Mouse (Mus musculus) gastrocnemius, postnatal 4 days (tissue): Measurements from ENCODE around the gene Odf3. TPM values are rescaled to one million over a fixed set of nuclear protein-coding genes. Genes with fewer than 3 reads are reported as not detected.

Source experiments
- DNase-seq, 2 experiments: peaks; one replicate each; pipeline ENCODE4 v3.0.0; 2021 to 2022; ENCODE audit warnings: low spot score in 2 of 2, mixed read lengths in 2 of 2
- long read RNA-seq, 2 experiments: library from polyadenylated mRNA; stranded (forward); transcript quantifications; one replicate each; pipeline ENCODE4 v2.0.0; 2021
- total RNA-seq, 2 experiments: library from RNA; stranded (reverse); gene quantifications; 2 replicates each; pipeline ENCODE4 v1.2.3; 2021

Gene Odf3
- not detected for total RNA-seq
- long read RNA-seq, experiment 1, result 0 reads
- long read RNA-seq, experiment 2, result 0 reads

GRCm38 (mm10) chr7:140847755-140848580 is at the start of gene Odf3:
TSS of gene Odf3 (plus strand) at chr7:140847805.
- DNase-seq, result no peak

GRCm38 (mm10) chr7:140798212-140798611 is 49.4 kb upstream of the Odf3 start:
- no peak for DNase-seq

GRCm38 (mm10) chr7:140802629-140803028 is 45.0 kb upstream of the Odf3 start:
- no peak for DNase-seq

- no peak for DNase-seq
These were observed 41.9 kb upstream of the Odf3 start for GRCm38 (mm10) chr7:140805704-140806103.

- no peak for DNase-seq
These were observed 37.1 kb upstream of the Odf3 start for GRCm38 (mm10) chr7:140810496-140810895.

- DNase-seq, result no peak
These were observed 35.9 kb upstream of the Odf3 start for GRCm38 (mm10) chr7:140811714-140812113.

GRCm38 (mm10) chr7:140812850-140813249 is 34.8 kb upstream of the Odf3 start:
- DNase-seq, result no peak

- DNase-seq, result no peak
These were observed 27.4 kb upstream of the Odf3 start for GRCm38 (mm10) chr7:140820173-140820572.

- no peak for DNase-seq
These were observed 26.3 kb upstream of the Odf3 start for GRCm38 (mm10) chr7:140821305-140821652.

GRCm38 (mm10) chr7:140821653-140822329 is 25.8 kb upstream of the Odf3 start, which contains the start of gene Zfp941:
TSS of gene Zfp941 (minus strand) at chr7:140822178.
- DNase-seq, result no peak

- no peak for DNase-seq
These were observed 24.9 kb upstream of the Odf3 start for GRCm38 (mm10) chr7:140822731-140823130.

- no peak for DNase-seq
These were observed 19.3 kb upstream of the Odf3 start for GRCm38 (mm10) chr7:140828171-140828881.

- DNase-seq, result no peak
These were observed 16.2 kb upstream of the Odf3 start for GRCm38 (mm10) chr7:140831447-140831846.

GRCm38 (mm10) chr7:140833341-140833740 is 14.3 kb upstream of the Odf3 start:
- no peak for DNase-seq

- no peak for DNase-seq
These were observed 12.4 kb upstream of the Odf3 start, which contains the start of gene Urah for GRCm38 (mm10) chr7:140834968-140835757. TSS of gene Urah (plus strand) at chr7:140835018.

- no peak for DNase-seq
These were observed 11.9 kb upstream of the Odf3 start for GRCm38 (mm10) chr7:140835758-140836087.

- no peak for DNase-seq
These were observed 11.1 kb upstream of the Odf3 start for GRCm38 (mm10) chr7:140836243-140837115.

GRCm38 (mm10) chr7:140839556-140839955 is 8.0 kb upstream of the Odf3 start:
- DNase-seq, result no peak

GRCm38 (mm10) chr7:140840750-140841735 is 6.6 kb upstream of the Odf3 start:
- no peak for DNase-seq
